Mouse (Mus musculus) liver, embryonic 16.5 days (tissue): ENCODE measurements around the gene Cul7. TPM values are rescaled to one million over a fixed set of nuclear protein-coding genes. Genes with fewer than 3 reads are reported as not detected.

Source experiments
- ATAC-seq: fragments of 200-750 bp; cut with Nextera tagmentation; 2 replicates; pipeline ENCODE4 v1.8.0; 2017; ENCODE audit warnings: low read depth, mild to moderate bottlenecking, moderate number of reproducible peaks, moderate library complexity
- H3K27ac ChIP-seq: fragments of 300-500 bp; sonication (generic); 2 replicates; pipeline ENCODE4 v1.5.1; 2014; ENCODE audit warnings: mild to moderate bottlenecking, low read length
- H3K27me3 ChIP-seq: fragments of 300-500 bp; sonication (generic); 2 replicates; pipeline ENCODE4 v1.6.1; 2014; ENCODE audit warnings: low read depth, low read length, mixed read lengths; ENCODE audit not compliant: control insufficient read depth, insufficient read depth
- H3K36me3 ChIP-seq: fragments of 300-500 bp; sonication (generic); 2 replicates; pipeline ENCODE4 v1.6.1; 2014; ENCODE audit warnings: mild to moderate bottlenecking; ENCODE audit not compliant: control insufficient read depth, insufficient read depth
- H3K4me1 ChIP-seq: fragments of 300-500 bp; sonication (generic); 2 replicates; pipeline ENCODE4 v1.6.1; 2014; ENCODE audit warnings: low read depth, low read length, mixed read lengths; ENCODE audit not compliant: control insufficient read depth
- H3K4me2 ChIP-seq: fragments of 300-500 bp; sonication (generic); 2 replicates; pipeline ENCODE4 v1.6.1; 2014; ENCODE audit warnings: low read depth, low read length, mixed read lengths
- H3K4me3 ChIP-seq: fragments of 300-500 bp; sonication (generic); 2 replicates; pipeline ENCODE4 v1.5.1; 2014; ENCODE audit warnings: low read depth, mild to moderate bottlenecking, low read length
- H3K9ac ChIP-seq: fragments of 300-500 bp; sonication (generic); 2 replicates; pipeline ENCODE4 v1.6.1; 2014; ENCODE audit warnings: low read depth, low read length
- H3K9me3 ChIP-seq: fragments of 300-500 bp; sonication (generic); replicated peaks from 2 replicates; pipeline ENCODE4 v1.6.1; 2016; ENCODE audit warnings: low read length; ENCODE audit not compliant: control insufficient read depth
- WGBS: fragments of 180-500 bp; shearing (Covaris S2); extraction: QIAGEN DNeasy Blood & Tissue Kit; methylation state at CpG from one replicate; pipeline ENCODE4 v1.1.7; 2014; ENCODE audit not compliant: insufficient replicate concordance; 5-methylcytosine and 5-hydroxymethylcytosine counted together
- polyA plus RNA-seq: library from polyadenylated mRNA; unstranded; fragments of >200 nt; fragmentation: Nextera tagmentation; extraction: Ambion mirVana; gene quantifications from 2 replicates; pipeline ENCODE4 v1.2.1, GENCODE M21; 2015

The Cul7 gene
- polyA plus RNA-seq, 1 experiment from 2014 or later, result 11.6 TPM

GRCm38 (mm10) chr17:46690665-46691064 is 40.5 kb downstream of the Cul7 start:
- no peak overlapping the region for H3K4me3 ChIP-seq
- ATAC-seq, result peak; percentile 61
- no peaks in the 10 kb centered on the region for H3K9me3 ChIP-seq
- 30% methylated on average over 12 of the region's 12 CpGs for WGBS
- no peaks in the 10 kb centered on the region for H3K27me3 ChIP-seq
- 0 out of 2 replicates have a peak overlapping the region, but pooled peaks have one; percentile 11 for H3K27ac ChIP-seq
- peaks cover 13% of the 10 kb centered on the region for H3K36me3 ChIP-seq
- no peak overlapping the region; the same call in 1 of the 2 replicates for H3K4me2 ChIP-seq
- no peak overlapping the region for H3K9ac ChIP-seq
- H3K4me1 ChIP-seq, result peaks cover 8% of the 10 kb centered on the region

- WGBS, result 75% methylated on average over 2 of the region's 2 CpGs
- H3K4me3 ChIP-seq, result no peak overlapping the region
- H3K4me1 ChIP-seq, result peaks cover 8% of the 10 kb centered on the region
- H3K4me2 ChIP-seq, result no peak overlapping the region
- no peak for ATAC-seq
- no peak overlapping the region for H3K9ac ChIP-seq
- peaks cover 9% of the 10 kb centered on the region for H3K36me3 ChIP-seq
- H3K27me3 ChIP-seq, result no peaks in the 10 kb centered on the region
- no peaks in the 10 kb centered on the region for H3K9me3 ChIP-seq
- H3K27ac ChIP-seq, result no peak overlapping the region
Measured at GRCm38 (mm10) chr17:46691390-46691789, 41.3 kb downstream of the Cul7 start.

- H3K27ac ChIP-seq, result no peak overlapping the region
- WGBS, result 91% methylated on average over 1 of the region's 1 CpGs
- H3K4me1 ChIP-seq, result peaks cover 13% of the 10 kb centered on the region
- no peaks in the 10 kb centered on the region for H3K27me3 ChIP-seq
- no peak overlapping the region for H3K9ac ChIP-seq
- ATAC-seq, result no peak
- no peaks in the 10 kb centered on the region for H3K9me3 ChIP-seq
- no peak overlapping the region for H3K4me3 ChIP-seq
- peaks cover 1% of the 10 kb centered on the region; the same call in 1 of the 2 replicates for H3K36me3 ChIP-seq
- H3K4me2 ChIP-seq, result no peak overlapping the region
Measured at GRCm38 (mm10) chr17:46694517-46695063, 44.5 kb downstream of the Cul7 start.

- Histone ChIP-seq H3K36me3 (peaks cover 3% of the 10 kb centered on the region; the same call in 1 of the 2 replicates), H3K9ac (no peak overlapping the region), H3K4me3 (no peak overlapping the region), H3K4me1 (peaks cover 21% of the 10 kb centered on the region), H3K27me3 (no peaks in the 10 kb centered on the region), H3K27ac (no peak overlapping the region), H3K9me3 (no peaks in the 10 kb centered on the region), H3K4me2 (no peak overlapping the region)
- no peak for ATAC-seq
- 77% methylated on average over 6 of the region's 6 CpGs for WGBS
Measured at GRCm38 (mm10) chr17:46698515-46698914, 48.4 kb downstream of the Cul7 start.

- Histone ChIP-seq H3K9ac (no peak overlapping the region), H3K36me3 (peaks cover 3% of the 10 kb centered on the region; the same call in 1 of the 2 replicates), H3K27me3 (no peaks in the 10 kb centered on the region), H3K4me2 (no peak overlapping the region), H3K4me1 (peaks cover 28% of the 10 kb centered on the region), H3K27ac (no peak overlapping the region), H3K4me3 (no peak overlapping the region), H3K9me3 (no peaks in the 10 kb centered on the region)
- no peak for ATAC-seq
- WGBS, result 71% methylated on average over 5 of the region's 5 CpGs
Measured at GRCm38 (mm10) chr17:46699245-46699644, 49.1 kb downstream of the Cul7 start.

GRCm38 (mm10) chr17:46699912-46700311 is 49.8 kb downstream of the Cul7 start:
- Histone ChIP-seq H3K9ac (no peak overlapping the region), H3K4me1 (peaks cover 28% of the 10 kb centered on the region), H3K36me3 (peaks cover 3% of the 10 kb centered on the region; the same call in 1 of the 2 replicates), H3K4me2 (no peak overlapping the region), H3K27me3 (no peaks in the 10 kb centered on the region), H3K9me3 (no peaks in the 10 kb centered on the region), H3K4me3 (no peak overlapping the region), H3K27ac (no peak overlapping the region)
- ATAC-seq, result no peak
- WGBS, result 70% methylated on average over 3 of the region's 3 CpGs

GRCm38 (mm10) chr17:46701489-46701888 is 51.4 kb downstream of the Cul7 start:
- Histone ChIP-seq H3K27me3 (no peaks in the 10 kb centered on the region), H3K4me1 (peaks cover 36% of the 10 kb centered on the region), H3K4me2 (no peak overlapping the region), H3K9ac (no peak overlapping the region), H3K4me3 (no peak overlapping the region), H3K27ac (no peak overlapping the region), H3K9me3 (no peaks in the 10 kb centered on the region), H3K36me3 (peaks cover 3% of the 10 kb centered on the region; the same call in 1 of the 2 replicates)
- ATAC-seq, result no peak
- WGBS, result 79% methylated on average over 12 of the region's 12 CpGs

- Histone ChIP-seq H3K4me3 (no peak overlapping the region), H3K4me2 (no peak overlapping the region), H3K9me3 (no peaks in the 10 kb centered on the region), H3K27me3 (no peaks in the 10 kb centered on the region), H3K27ac (no peak overlapping the region), H3K4me1 (peaks cover 36% of the 10 kb centered on the region), H3K9ac (no peak overlapping the region), H3K36me3 (peaks cover 3% of the 10 kb centered on the region; the same call in 1 of the 2 replicates)
- no peak for ATAC-seq
- 70% methylated on average over 12 of the region's 12 CpGs for WGBS
Measured at GRCm38 (mm10) chr17:46702100-46702499, 52.0 kb downstream of the Cul7 start.

GRCm38 (mm10) chr17:46702506-46702905 is 52.4 kb downstream of the Cul7 start:
- no peak overlapping the region for H3K9ac ChIP-seq
- peaks cover 3% of the 10 kb centered on the region; the same call in 1 of the 2 replicates for H3K36me3 ChIP-seq
- WGBS, result 83% methylated on average over 5 of the region's 5 CpGs
- H3K27me3 ChIP-seq, result no peaks in the 10 kb centered on the region
- H3K9me3 ChIP-seq, result no peaks in the 10 kb centered on the region
- no peak overlapping the region for H3K27ac ChIP-seq
- H3K4me1 ChIP-seq, result peaks cover 36% of the 10 kb centered on the region
- no peak for ATAC-seq
- no peak overlapping the region for H3K4me3 ChIP-seq
- H3K4me2 ChIP-seq, result no peak overlapping the region
